Mouse (Mus musculus) Patski (cell line): Measurements from ENCODE around the gene Dpf3. TPM values are rescaled to one million over a fixed set of nuclear protein-coding genes. Genes with fewer than 3 reads are reported as not detected.

ENCODE experiments used
- ATAC-seq: fragments of 100-300 bp; one replicate; pipeline ENCODE4 v1.8.0; 2021
- CTCF ChIA-PET: fragments of 350-600 bp; sonication (Branson Sonifier 250); formaldehyde crosslinking; loops from one replicate; lab custom pipeline; 2022; ENCODE audit warnings: inconsistent platforms; lab: Charles Lee
- POLR2A ChIA-PET: fragments of 350-600 bp; sonication (Branson Sonifier 250); formaldehyde crosslinking; loops from one replicate; lab custom pipeline; 2022; ENCODE audit warnings: antibody characterized with exemption, inconsistent platforms; lab: Charles Lee
- DNase-seq: peaks from one replicate; pipeline ENCODE4 v3.0.0-alpha.2; 2011; ENCODE audit warnings: low read depth, low spot score
- H3K27me3 ChIP-seq: fragments of 371-371 bp; one replicate; pipeline ENCODE4 v1.5.1; 2021
- CTCF ChIP-seq: fragments of 100-300 bp; IDR thresholded peaks from one replicate; pipeline ENCODE4 v1.5.1; 2021
- in situ Hi-C: fragments of 300-500 bp; cut with MboI; formaldehyde crosslinking; loops from 3 replicates; pipeline ENCODE4 v1.11.1; 2018; ENCODE audit warnings: low pct_unique_long_range_greater_than_20kb, mixed read lengths
- polyA plus RNA-seq: library from polyadenylated mRNA; unstranded; gene quantifications from one replicate; pipeline ENCODE4 v1.2.3, GENCODE M21; 2021

The Dpf3 gene
- polyA plus RNA-seq, 1 experiment from 2014 or later, result 0.15 TPM

DNA sequence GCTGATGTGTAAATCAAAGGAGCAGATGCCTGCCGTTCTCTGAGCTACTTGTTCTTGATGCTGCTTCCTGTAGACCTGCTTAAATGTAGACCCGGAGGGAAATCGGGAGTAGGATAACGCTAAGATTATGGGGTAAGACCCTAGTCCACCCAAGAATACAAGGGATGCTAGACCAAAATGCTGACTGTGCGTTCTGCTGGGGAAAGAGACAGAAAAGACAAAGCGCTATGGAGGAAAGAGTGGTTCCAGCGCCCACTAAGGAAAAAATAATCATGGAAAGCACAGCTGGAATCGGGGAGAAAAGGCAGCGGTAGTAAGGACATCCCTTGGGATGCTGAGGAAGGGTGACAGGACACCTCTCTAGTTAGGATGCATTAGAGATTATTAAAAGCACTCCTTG is 174.7 kb downstream of the Dpf3 start:
- TF ChIP-seq CTCF, result no peak
- CTCF ChIA-PET, result no interaction called here
- DNase-seq (no peak), ATAC-seq (no peak)
- POLR2A ChIA-PET, result no interaction called here
- peaks cover 34% of the 10 kb centered on the region for H3K27me3 ChIP-seq
- in situ Hi-C loops, result no loop called here

DNA sequence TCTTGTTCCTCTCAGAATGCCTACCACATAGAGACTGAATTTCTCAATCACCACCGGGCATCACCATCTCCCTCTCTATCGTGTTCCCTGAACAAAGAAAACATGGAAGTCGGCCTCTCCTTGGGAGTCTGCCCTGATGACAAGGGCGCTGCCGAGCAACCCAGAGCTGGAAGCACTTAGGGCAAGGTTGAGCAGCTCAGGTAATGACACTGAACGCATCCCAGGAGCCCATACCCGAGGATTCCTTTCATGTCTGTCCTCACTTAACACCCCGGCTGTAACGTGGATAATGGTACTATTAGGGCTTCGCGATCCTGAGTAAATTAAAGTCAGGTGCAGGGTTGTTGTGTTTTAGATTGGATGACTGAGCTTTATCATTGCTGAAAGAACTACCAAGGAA is 176.9 kb downstream of the Dpf3 start:
- no peak for TF ChIP-seq CTCF
- DNase-seq (no peak), ATAC-seq (no peak)
- POLR2A ChIA-PET, result no interaction called here
- CTCF ChIA-PET, result interaction anchor here (1.1 kb wide), 1 partner anchor 9 kb away, joined by 5 read pairs; no protein-coding TSS in a partner anchor
- H3K27me3 ChIP-seq, result peaks cover 25% of the 10 kb centered on the region
- in situ Hi-C loops, result no loop called here

DNA sequence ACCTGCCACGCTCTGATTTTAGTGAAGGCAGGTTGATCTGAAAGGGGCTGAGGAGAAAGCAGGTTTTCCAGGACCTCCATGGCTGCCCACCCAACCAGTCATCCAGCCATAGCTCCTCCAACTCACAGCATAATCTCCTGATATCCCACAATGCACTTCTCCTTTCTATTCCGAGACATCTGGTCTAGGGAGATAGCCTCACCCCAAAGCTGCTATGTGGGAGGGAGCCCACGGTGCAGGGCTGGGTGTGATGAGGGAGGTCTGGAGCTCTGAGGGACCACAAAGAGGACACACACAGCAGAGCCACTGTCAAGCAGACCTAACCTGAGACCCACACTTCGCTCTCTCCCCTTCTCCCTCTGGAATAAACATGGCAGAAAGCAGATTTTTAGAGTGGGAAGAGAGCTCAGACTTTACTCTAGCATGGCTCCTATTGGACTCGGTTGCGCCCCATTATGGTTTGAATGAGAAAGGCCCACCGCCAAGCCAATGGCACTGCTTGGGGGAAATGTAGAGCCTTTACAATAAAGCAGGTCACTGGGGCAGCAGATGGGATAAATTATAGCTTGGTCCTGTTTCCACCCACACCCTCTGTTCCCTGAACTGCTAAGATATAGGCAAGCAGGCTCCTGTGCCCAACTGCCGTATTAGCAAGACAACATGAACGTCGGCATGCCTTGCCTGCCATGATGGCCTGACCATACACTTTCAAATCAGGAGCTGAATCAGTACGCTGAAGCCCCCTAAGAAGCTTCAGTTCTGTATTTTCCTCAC is 178.3 kb downstream of the Dpf3 start:
- DNase-seq, result no peak
- CTCF ChIA-PET, result interaction anchor here (0.9 kb wide), 1 partner anchor 43 kb away, joined by 4 read pairs; no protein-coding TSS in a partner anchor
- POLR2A ChIA-PET, result no interaction called here
- in situ Hi-C loops, result no loop called here
- H3K27me3 ChIP-seq, result peaks cover 21% of the 10 kb centered on the region
- TF ChIP-seq CTCF, result no peak
- no peak for ATAC-seq

DNA sequence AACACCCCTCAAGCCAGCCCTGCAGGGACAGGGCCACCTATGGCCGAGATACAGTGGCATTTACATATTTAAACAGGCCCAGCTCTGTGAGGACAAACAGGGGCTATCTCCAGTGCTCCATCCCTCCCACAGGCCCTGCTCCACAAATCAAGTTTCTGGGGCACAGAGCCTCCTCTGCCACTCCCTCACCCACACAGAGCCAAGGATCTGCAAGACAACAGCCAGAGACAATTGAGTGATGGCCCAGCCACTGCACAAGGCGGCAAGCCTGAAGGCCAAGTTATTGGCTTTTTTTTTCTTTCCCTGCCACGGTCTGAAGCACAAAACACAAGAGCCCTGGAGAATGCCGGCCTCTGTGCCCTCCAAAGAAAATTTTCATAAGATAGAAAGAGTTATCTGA is 178.9 kb downstream of the Dpf3 start:
- in situ Hi-C loops, result no loop called here
- CTCF ChIA-PET, result interaction anchor here (0.9 kb wide), 1 partner anchor 44 kb away, joined by 4 read pairs; no protein-coding TSS in a partner anchor
- POLR2A ChIA-PET, result no interaction called here
- DNase-seq (no peak), ATAC-seq (no peak)
- TF ChIP-seq CTCF, result no peak
- H3K27me3 ChIP-seq, result peaks cover 21% of the 10 kb centered on the region

DNA sequence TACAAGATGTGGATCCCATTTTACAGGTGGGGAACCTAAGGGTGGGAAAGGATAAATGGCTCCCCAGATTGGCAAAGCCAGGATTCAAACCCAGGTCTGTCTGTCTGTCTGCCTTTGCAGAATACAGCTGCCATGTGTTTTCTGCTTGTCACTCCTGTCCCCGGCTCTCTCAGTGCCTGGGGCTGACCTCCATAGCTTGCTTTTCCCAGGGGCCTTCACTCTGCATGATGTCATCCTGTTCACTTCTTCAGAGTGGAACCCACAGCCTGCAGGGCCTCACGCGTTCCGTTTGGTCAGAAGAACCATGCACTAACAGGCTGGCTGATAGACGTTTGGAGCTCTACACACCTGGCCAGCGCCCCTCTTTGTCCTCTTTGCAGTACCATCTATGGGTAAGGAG is 184.3 kb downstream of the Dpf3 start:
- ATAC-seq (no peak), DNase-seq (no peak)
- TF ChIP-seq CTCF, result no peak
- in situ Hi-C loops, result no loop called here
- ChIA-PET POLR2A (no interaction called here), CTCF (no interaction called here)
- H3K27me3 ChIP-seq, result no peaks in the 10 kb centered on the region

DNA sequence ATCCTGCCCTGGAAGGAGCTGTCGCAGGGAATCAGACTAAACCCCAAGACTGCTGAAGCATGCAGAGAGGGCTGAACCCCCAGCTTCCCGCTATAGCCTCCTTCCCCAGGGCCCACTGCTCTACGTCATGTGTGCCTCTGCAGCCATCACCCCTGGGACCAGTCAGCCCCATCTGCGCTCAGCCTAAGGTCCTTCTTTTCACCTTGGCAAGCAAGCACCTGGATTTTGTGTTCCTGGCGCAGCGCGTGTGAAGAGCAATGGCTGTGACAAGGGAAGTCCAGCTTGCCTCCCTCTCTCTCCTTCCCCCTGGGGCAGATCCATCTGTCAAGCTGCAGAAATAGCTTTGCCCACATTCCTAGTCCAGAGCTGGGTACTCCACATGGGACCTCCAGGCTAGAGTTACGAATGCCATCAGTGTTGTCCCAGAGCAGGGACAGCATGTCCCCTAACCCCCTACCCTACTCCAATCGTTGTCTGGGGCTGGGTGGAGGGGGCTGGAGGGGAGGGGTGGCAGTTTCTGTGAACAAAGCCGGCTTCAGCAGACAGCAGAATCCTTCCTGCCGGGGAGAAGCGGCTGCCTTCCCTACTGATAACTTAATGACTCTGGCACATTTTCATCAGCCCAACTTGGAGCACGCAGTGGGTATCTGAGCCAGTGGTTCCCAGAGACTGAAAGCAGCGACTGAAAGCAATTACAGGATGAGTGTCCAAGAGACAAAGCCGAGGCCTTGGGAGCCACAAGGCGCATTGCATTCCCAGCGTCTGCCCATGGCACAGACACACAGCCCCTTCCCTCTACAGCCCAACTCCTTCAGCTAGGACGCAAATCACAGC is 185.0 kb downstream of the Dpf3 start:
- no peak for DNase-seq
- ATAC-seq, result no peak
- in situ Hi-C loops, result no loop called here
- H3K27me3 ChIP-seq, result peaks cover 2% of the 10 kb centered on the region
- POLR2A ChIA-PET, result no interaction called here
- CTCF ChIA-PET, result interaction anchor here (1.7 kb wide), 1 partner anchor 8 kb away, joined by 5 read pairs; no protein-coding TSS in a partner anchor
- TF ChIP-seq CTCF, result no peak

DNA sequence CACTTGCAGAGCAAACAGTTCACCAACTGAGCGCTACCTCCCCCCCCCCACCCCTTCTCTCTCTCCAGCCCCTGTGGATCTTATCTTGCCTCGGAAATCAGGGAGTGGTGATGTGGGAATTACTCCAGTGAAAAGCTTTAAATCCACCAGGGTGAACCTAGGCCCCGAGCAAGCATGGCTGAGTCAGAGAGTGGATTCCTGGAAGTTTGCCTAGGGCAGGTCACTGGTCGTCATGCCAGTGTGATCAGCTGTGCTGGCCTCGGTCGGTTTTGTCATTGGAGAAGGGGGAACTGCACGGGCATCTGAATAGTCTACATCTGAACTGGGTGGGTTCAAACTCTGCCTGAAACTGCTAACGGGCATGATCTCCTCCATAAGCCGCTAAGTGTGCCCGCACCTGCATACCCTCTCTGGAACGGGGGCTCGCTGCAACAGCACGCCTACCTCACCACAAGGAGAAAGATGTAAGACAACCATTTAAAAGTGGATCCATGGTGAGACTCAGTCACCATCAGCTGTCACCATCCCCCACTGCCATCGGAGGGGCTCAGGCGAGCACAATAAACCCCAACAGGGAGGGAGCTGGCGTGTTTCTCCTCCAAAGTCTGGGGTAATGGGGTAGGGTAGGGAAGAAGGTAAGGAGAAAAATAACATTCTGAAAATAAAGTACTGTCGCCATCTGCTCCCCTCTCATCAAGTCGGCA is 185.7 kb downstream of the Dpf3 start:
- no peak for DNase-seq
- CTCF ChIA-PET, result interaction anchor here (1.7 kb wide), 1 partner anchor 9 kb away, joined by 5 read pairs; no protein-coding TSS in a partner anchor

DNA sequence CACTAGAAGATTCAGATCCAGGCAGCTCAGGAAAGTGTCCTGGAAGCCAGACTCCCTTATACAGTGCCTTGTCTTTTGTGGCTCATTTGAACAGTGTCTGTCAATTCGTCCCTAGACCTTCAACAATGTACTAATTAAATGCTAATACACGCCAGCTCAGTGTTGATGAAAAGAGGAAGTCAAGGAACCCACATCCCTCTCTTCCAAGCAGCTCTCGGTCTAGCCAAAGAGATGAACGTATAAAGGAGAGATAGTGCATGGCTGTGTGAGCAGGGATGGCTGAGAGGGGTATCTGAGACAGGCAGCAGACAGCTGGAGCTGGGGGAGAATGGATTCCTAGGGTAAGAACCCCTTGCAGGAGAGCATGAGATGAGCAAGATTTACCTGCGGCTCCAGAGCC is 189.2 kb downstream of the Dpf3 start:
- no peak for ATAC-seq
- TF ChIP-seq CTCF, result no peak
- POLR2A ChIA-PET, result no interaction called here
- no peak for DNase-seq
- H3K27me3 ChIP-seq, result peaks cover 7% of the 10 kb centered on the region
- in situ Hi-C loops, result no loop called here
- CTCF ChIA-PET, result no interaction called here

More for the DNA sequence above, 185.7 kb downstream of the Dpf3 start:
- no peak for ATAC-seq
- H3K27me3 ChIP-seq, result peaks cover 7% of the 10 kb centered on the region
- POLR2A ChIA-PET, result interaction anchor here (1.0 kb wide), 1 partner anchor 19 kb away, joined by 7 read pairs; no protein-coding TSS in a partner anchor
- in situ Hi-C loops, result no loop called here
- no peak for TF ChIP-seq CTCF

DNA sequence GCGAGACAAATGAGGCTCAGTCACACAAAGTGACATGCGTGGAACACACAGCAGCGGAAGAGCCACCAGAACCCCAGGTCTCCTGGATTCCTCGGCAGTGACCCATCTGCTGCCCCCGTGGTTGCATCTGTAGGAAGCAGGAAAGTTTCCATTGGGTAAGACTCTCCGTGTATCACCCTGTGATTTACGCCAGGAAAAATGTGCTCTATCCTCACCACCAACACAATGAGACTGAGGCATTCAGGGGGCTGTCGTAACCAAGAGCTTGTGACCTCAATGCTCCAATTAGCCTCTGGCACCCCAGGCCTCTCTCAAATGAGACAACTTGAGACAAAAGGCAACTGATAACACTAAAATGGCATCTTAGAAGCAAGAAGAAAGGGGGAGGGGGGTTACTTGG is 192.5 kb downstream of the Dpf3 start:
- in situ Hi-C loops, result no loop called here
- ATAC-seq (no peak), DNase-seq (no peak)
- ChIA-PET POLR2A (no interaction called here), CTCF (no interaction called here)
- peaks cover 7% of the 10 kb centered on the region for H3K27me3 ChIP-seq
- TF ChIP-seq CTCF, result no peak

DNA sequence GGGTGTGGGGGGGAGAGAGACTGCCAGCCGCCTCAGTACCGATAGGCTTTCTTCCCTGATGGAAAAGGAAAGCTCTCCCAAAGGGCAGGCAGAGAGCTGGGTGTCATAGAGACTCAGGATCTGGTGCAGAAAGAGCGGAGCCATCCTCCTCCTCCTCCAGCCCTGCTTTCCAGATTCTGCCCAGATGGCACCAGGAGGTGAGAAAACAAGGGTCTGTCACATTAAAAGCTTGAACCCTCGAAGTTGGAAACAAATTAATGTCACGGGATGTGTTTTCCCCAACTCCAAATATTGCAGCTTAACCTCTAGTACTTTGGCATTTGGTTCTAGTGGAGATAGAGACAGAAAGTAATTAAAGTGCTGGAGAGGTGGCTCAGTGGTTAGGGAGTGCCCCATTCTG is 195.6 kb downstream of the Dpf3 start:
- DNase-seq (no peak), ATAC-seq (no peak)
- in situ Hi-C loops, result no loop called here
- CTCF ChIA-PET, result no interaction called here
- POLR2A ChIA-PET, result no interaction called here
- TF ChIP-seq CTCF, result no peak
- H3K27me3 ChIP-seq, result no peaks in the 10 kb centered on the region
